9 mouse cellular contexts compared by ENCODE assay signal in the genomic region with DNA sequence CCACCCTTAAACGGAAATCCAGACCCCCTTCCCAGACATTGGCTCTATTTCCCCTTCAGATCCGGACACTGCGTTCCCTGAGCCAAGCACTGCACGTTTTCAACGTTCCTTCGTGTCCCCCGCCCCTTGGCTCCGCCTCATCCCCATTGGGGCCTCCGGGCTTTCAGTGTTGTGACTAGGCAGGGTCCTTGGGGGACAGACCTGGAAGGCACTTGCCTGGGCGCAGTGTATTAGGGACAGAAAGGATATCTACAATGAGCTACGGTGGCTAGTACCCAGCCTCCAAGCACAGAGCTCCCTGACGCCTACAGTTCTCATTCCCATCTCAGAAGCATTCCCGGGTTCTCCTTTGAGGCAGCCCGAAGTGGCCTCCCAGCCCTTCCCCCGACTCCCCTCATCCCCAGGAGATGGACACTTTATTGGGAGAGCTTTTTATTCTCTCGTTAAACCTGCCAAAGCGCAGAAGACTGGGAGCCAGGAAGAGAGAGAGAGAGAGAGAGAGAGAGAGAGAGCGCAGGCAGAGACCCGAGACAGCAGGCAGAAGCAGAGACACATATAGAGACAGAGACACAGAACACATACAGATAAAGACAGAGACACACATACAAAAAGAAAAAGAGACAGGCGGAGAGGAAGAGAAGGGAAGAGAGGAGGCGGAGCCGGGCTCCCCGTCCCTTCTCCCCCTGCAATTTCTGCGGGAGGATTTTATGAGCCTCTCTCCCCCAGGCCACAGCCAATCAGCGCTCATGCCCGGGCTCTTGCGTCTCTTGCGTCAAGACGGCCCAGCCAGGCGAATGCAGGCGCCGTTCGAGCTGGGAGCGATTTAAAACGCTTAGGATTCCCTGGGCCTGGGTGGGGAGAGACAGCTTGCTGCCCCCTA. TPM values are rescaled to one million over a fixed set of nuclear protein-coding genes. Genes with fewer than 3 reads are reported as not detected.
DNase-seq lines count a peak whose midpoint lies in the region; ATAC-seq and TF ChIP-seq lines count a peak whose summit lies in the region.
"Had no signal": no experiment of that assay in that cellular context is flagged by ENCODE, and none has a peak within 500 bp of the region (broad histone marks: within the 10 kb centered on the region; RNA-seq: fewer than 3 reads in every experiment).

A gene (plus strand): TSS at position 796 of the 880 bp plus-strand sequence.

- H3K4me3 ChIP-seq in heart, embryonic 11.5 days (ENCODE audit: low read depth, low read length), result no peak within 1 kb of the TSS; the same call in 1 of the 2 replicates
- peak within 1 kb of the TSS; percentile 23 for H3K4me3 ChIP-seq in intestine, postnatal 0 days (ENCODE audit: low read depth, low read length)

- H3K27ac ChIP-seq in heart, embryonic 11.5 days (ENCODE audit: low read depth, low read length), result no peak within 1 kb of the TSS
- no peak within 1 kb of the TSS for H3K27ac ChIP-seq in intestine, postnatal 0 days (ENCODE audit: low read depth, low read length)

- peaks cover 97% of the 10 kb centered on the region for H3K27me3 ChIP-seq in heart, embryonic 11.5 days (ENCODE audit: control insufficient read depth, insufficient read depth, low read length)
- peaks cover 98% of the 10 kb centered on the region for H3K27me3 ChIP-seq in intestine, postnatal 0 days (replicated peaks; ENCODE audit: control insufficient read depth, insufficient read depth, low read length)

- no peaks in the 10 kb centered on the region for H3K36me3 ChIP-seq in heart, embryonic 11.5 days (ENCODE audit: control insufficient read depth, insufficient read depth, low read length)
- H3K36me3 ChIP-seq in intestine, postnatal 0 days (ENCODE audit: control insufficient read depth, insufficient read depth), result no peaks in the 10 kb centered on the region

- no peak for ATAC-seq in heart, embryonic 11.5 days (replicated peaks; ENCODE audit: insufficient number of reproducible peaks, low FRiP score, low TSS enrichment)
- ATAC-seq in intestine, postnatal 0 days, result no peak
- no peak for ATAC-seq in erythroblast, adult 5-6 weeks (replicated peaks; ENCODE audit: low FRiP score, poor library complexity, severe bottlenecking)

- no peaks in the 10 kb centered on the region for H3K4me1 ChIP-seq in heart, embryonic 11.5 days (ENCODE audit: control insufficient read depth, insufficient read depth, low read length)
- no peaks in the 10 kb centered on the region for H3K4me1 ChIP-seq in intestine, postnatal 0 days (replicated peaks; ENCODE audit: control insufficient read depth, insufficient read depth, low read length)

- intact Hi-C loops in heart, postnatal 36 days (cut with DNase I), result no loop called here

- 1% methylated on average over 34 of the region's 35 CpGs for WGBS in heart, embryonic 11.5 days (ENCODE audit: insufficient replicate concordance)
- under 1% methylated on average over 35 of the region's 35 CpGs for WGBS in intestine, postnatal 0 days

- no peak within 1 kb of the TSS for H3K9ac ChIP-seq in heart, embryonic 11.5 days (ENCODE audit: low read depth, low read length)
- H3K9ac ChIP-seq in intestine, postnatal 0 days (ENCODE audit: low read depth, low read length), result no peak within 1 kb of the TSS

- H3K4me2 ChIP-seq in heart, embryonic 11.5 days, result peak within 1 kb of the TSS; percentile 9; the same call in 1 of the 2 replicates
- peak within 1 kb of the TSS; percentile 32; the same call in 1 of the 2 replicates for H3K4me2 ChIP-seq in intestine, postnatal 0 days (replicated peaks; ENCODE audit: low read depth)

- TF ChIP-seq CTCF in intestine, postnatal 0 days (IDR thresholded peaks at IDR 0.05; ENCODE audit: low read depth), result no peak

- no peak for DNase-seq in heart, postnatal 36 days
- peak; percentile 32 for DNase-seq in urinary bladder, adult 2 months (ENCODE audit: low spot score)
- DNase-seq in urinary bladder, postnatal 4 days (ENCODE audit: low spot score in 2 of 2), result no peak
- DNase-seq in yolk sac, embryonic 10.5 days (ENCODE audit: low spot score), result peak; percentile 50
- DNase-seq in cerebellum, adult 9-11 months, result no peak

- H3K9me3 ChIP-seq in heart, embryonic 11.5 days (replicated peaks; ENCODE audit: control insufficient read depth, low read length), result no peaks in the 10 kb centered on the region
- no peaks in the 10 kb centered on the region for H3K9me3 ChIP-seq in intestine, postnatal 0 days (ENCODE audit: control insufficient read depth)

RNA-seq across cellular contexts. Expression of the gene that starts here (rescaled TPM):
- polyA plus RNA-seq in heart, embryonic 11.5 days (2014; fragmentation: Nextera tagmentation; extraction: Ambion mirVana), result not detected in 2 replicates
- total RNA-seq in heart, postnatal 36 days (2021), result not detected
- polyA plus RNA-seq in urinary bladder, adult 2 months (2012; rRNA removed), result 1.5 and 1.7 TPM in 2 replicates
- not detected in 2 replicates for polyA plus RNA-seq in intestine, postnatal 0 days (2015; fragmentation: Nextera tagmentation; extraction: Ambion mirVana)
- total RNA-seq in erythroblast, adult 5-6 weeks (2015; ENCODE audit: low replicate concordance), result not detected in 2 replicates
- not detected in 2 replicates for total RNA-seq in erythroblast, adult 5-6 weeks (2017; ENCODE audit: low replicate concordance)
- total RNA-seq: neutrophil, adult 5-6 weeks had no signal

Comparison
In these comparisons a context has a peak if more than half of its experiments do, and no peak if none do; other contexts are left out.
1. DNase-seq: peak in urinary bladder, adult 2 months (single experiment) and yolk sac, embryonic 10.5 days (single experiment); none in heart, postnatal 36 days (0 of 2), urinary bladder, postnatal 4 days (0 of 2) and cerebellum, adult 9-11 months (single experiment).